Mouse (Mus musculus) lung, adult 18-20 months (tissue): Measurements from ENCODE around the gene Ets2.

Source experiments
- DNase-seq, 2 experiments: peaks; one replicate each; pipeline ENCODE4 v3.0.0; 2022; ENCODE audit warnings: mixed read lengths in 2 of 2

Ets2 gene

GRCm38 (mm10) chr16:95770402-95770801, 68.5 kb downstream of the Ets2 start:
- DNase-seq = no peak
